25 mouse cellular contexts compared by ENCODE assay signal in the genomic region with DNA sequence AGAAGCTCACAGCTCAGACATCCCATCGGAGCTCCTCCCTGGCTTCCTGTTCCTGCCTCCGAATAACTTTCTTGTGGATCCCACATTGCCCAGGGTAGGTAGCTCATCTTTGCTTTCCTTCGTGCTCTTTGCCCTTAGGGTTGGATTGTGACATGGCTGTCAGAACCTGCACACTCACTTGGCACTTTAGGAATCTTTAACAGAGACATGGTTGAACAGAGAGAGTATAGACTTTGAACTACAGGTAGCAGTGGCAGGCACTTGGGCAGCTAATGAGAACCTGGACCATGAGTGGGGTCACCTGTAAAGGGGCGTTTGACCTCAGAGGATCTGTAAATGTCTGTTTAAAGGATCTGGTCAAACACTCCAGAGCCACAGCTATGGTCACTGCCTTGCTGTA.
DNase-seq lines count a peak whose midpoint lies in the region; ATAC-seq lines count a peak whose summit lies in the region.
"Had no signal": no experiment of that assay in that cellular context is flagged by ENCODE, and none has a peak within 500 bp of the region (broad histone marks: within the 10 kb centered on the region; RNA-seq: fewer than 3 reads in every experiment).

No protein-coding gene starts in this region.

- no peak overlapping the region for H3K9ac ChIP-seq in kidney, embryonic 14.5 days (ENCODE audit: low read depth, low read length)
- H3K9ac ChIP-seq in hindbrain, embryonic 13.5 days, result no peak overlapping the region
- H3K9ac ChIP-seq: embryonic facial prominence, embryonic 12.5 days; embryonic facial prominence, embryonic 15.5 days; heart, embryonic 12.5 days; heart, embryonic 15.5 days; hindbrain, embryonic 14.5 days had no signal

- no peak overlapping the region for H3K4me2 ChIP-seq in kidney, embryonic 14.5 days (replicated peaks; ENCODE audit: low read depth, low read length)
- H3K4me2 ChIP-seq in hindbrain, embryonic 13.5 days, result no peak overlapping the region
- H3K4me2 ChIP-seq: embryonic facial prominence, embryonic 12.5 days; embryonic facial prominence, embryonic 15.5 days; heart, embryonic 12.5 days; heart, embryonic 15.5 days; hindbrain, embryonic 14.5 days had no signal

- H3K9me3 ChIP-seq in kidney, embryonic 14.5 days (ENCODE audit: control insufficient read depth, low read length), result no peaks in the 10 kb centered on the region
- no peaks in the 10 kb centered on the region for H3K9me3 ChIP-seq in hindbrain, embryonic 13.5 days
- H3K9me3 ChIP-seq: embryonic facial prominence, embryonic 12.5 days; embryonic facial prominence, embryonic 15.5 days; heart, embryonic 15.5 days; hindbrain, embryonic 10.5 days had no signal

- H3K4me1 ChIP-seq in kidney, embryonic 14.5 days (ENCODE audit: control insufficient read depth, insufficient read depth, low read length), result peaks cover 11% of the 10 kb centered on the region
- H3K4me1 ChIP-seq in hindbrain, embryonic 13.5 days (replicated peaks), result 0 out of 2 replicates have a peak, but pooled peaks cover 6% of the 10 kb centered on the region
- H3K4me1 ChIP-seq: embryonic facial prominence, embryonic 15.5 days; heart, embryonic 12.5 days; heart, embryonic 15.5 days had no signal

- 73% methylated on average over 4 of the region's 4 CpGs for WGBS in kidney, embryonic 14.5 days
- 80% methylated on average over 4 of the region's 4 CpGs for WGBS in hindbrain, embryonic 13.5 days

- H3K4me3 ChIP-seq in kidney, embryonic 14.5 days (ENCODE audit: low read length), result no peak overlapping the region
- H3K4me3 ChIP-seq in hindbrain, embryonic 13.5 days, result no peak overlapping the region
- H3K4me3 ChIP-seq: embryonic facial prominence, embryonic 12.5 days; embryonic facial prominence, embryonic 15.5 days; heart, embryonic 12.5 days; heart, embryonic 15.5 days; hindbrain, embryonic 10.5 days had no signal

- H3K27me3 ChIP-seq in kidney, embryonic 14.5 days (ENCODE audit: control insufficient read depth, insufficient read depth, low read length), result no peaks in the 10 kb centered on the region
- H3K27me3 ChIP-seq in hindbrain, embryonic 13.5 days, result no peaks in the 10 kb centered on the region
- H3K27me3 ChIP-seq: embryonic facial prominence, embryonic 12.5 days; embryonic facial prominence, embryonic 15.5 days; heart, embryonic 12.5 days; heart, embryonic 15.5 days had no signal

- ATAC-seq in kidney, embryonic 14.5 days (ENCODE audit: low FRiP score, low TSS enrichment), result no peak
- no peak for ATAC-seq in hindbrain, embryonic 13.5 days (ENCODE audit: low FRiP score)
- ATAC-seq: forebrain, embryonic 14.5 days; Patski had no signal

- H3K27ac ChIP-seq in kidney, embryonic 14.5 days (ENCODE audit: low read depth, low read length), result no peak overlapping the region
- no peak overlapping the region for H3K27ac ChIP-seq in hindbrain, embryonic 13.5 days
- H3K27ac ChIP-seq: embryonic facial prominence, embryonic 12.5 days; embryonic facial prominence, embryonic 15.5 days; heart, embryonic 15.5 days; hindbrain, embryonic 10.5 days; hindbrain, embryonic 14.5 days had no signal

- DNase-seq in kidney, adult 11 months, result peak; percentile 47
- DNase-seq in kidney, adult 9 months, result peak; percentile 74
- DNase-seq in kidney, postnatal 4 days, result no peak
- peak; percentile 18 for DNase-seq in kidney, postnatal 14 days
- no peak for DNase-seq in urinary bladder, postnatal 36 days (ENCODE audit: low spot score in 2 of 2)
- DNase-seq: adrenal gland, postnatal 10 days; adrenal gland, postnatal 36 days; cerebellum, adult 18-20 months; cerebellum, adult 9-10 months; cerebellum, postnatal 14 days; gastrocnemius, postnatal 25 days; heart, adult 18-20 months; heart, postnatal 10 days; heart, postnatal 36 days had no signal

- H3K36me3 ChIP-seq in kidney, embryonic 14.5 days (ENCODE audit: control insufficient read depth, insufficient read depth, low read length), result no peaks in the 10 kb centered on the region
- H3K36me3 ChIP-seq in hindbrain, embryonic 13.5 days, result no peaks in the 10 kb centered on the region
- H3K36me3 ChIP-seq: embryonic facial prominence, embryonic 12.5 days; embryonic facial prominence, embryonic 15.5 days; G1E; heart, embryonic 12.5 days; heart, embryonic 15.5 days; hindbrain, embryonic 10.5 days had no signal

Comparison
In these comparisons a context has a peak if more than half of its experiments do, and no peak if none do; other contexts are left out.
1. DNase-seq: peak in kidney, adult 11 months (single experiment), kidney, adult 9 months (single experiment) and kidney, postnatal 14 days (single experiment); none in kidney, postnatal 4 days (0 of 2) and urinary bladder, postnatal 36 days (0 of 2).